Mouse (Mus musculus) embryo, embryonic 9.5 days (tissue): ENCODE data around the gene Mesp1.
A peak's percentile ranks its signal among the peaks of the same experiment; 100 is the strongest.
"Not testable (repeated sequence)": the region's sequence is repeated elsewhere in the genome, so short reads cannot be mapped to it uniquely, and the experiment has no call there.

Experiments
- DNase-seq: peaks from one replicate; pipeline ENCODE4 v3.0.0-alpha.2; 2017; ENCODE audit errors: extremely low spot score

The Mesp1 gene

DNA sequence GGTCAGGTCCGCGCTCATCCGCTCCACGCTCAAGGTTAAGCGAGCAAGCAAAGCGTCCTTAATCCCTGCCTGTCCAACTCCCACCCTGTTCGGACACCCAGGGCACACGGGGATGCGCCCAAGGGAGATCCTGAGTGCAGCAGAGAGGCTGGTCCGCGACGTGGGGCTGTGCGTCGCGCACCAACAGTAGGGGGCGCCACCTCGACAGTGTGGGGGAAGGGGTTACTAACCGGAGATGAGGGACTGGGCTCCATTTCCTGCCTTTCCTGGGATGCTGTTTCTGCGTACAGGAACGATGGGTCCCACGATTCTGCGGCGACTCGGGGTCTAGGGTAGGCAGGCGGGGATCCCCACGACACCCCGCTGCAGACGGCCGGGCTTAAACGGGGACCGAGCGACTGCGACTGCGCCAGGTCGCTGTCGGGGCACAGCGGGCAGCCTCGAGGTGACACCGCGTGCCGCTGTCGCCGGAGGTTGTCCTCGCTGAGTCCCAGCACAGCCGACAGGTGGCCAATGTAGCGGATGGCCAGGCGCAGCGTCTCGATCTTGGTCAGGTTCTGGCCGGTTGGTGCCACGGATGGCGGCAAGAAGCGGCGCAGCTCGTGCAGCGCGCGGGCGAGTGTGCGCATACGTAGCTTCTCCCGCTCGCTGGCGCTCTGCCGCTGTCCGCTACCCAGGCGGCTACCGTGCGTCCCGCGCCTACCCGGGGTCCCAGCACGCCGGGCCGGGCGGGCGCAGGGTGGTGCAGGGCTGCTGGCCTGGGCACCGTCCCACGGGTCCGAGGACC lies 760 bp downstream of the Mesp1 start:
- DNase-seq, result peak; percentile 55

- DNase-seq, result not testable (repeated sequence)
Observed at GRCm38 (mm10) chr7:79789812-79790211, 3.8 kb downstream of the Mesp1 start.

DNA sequence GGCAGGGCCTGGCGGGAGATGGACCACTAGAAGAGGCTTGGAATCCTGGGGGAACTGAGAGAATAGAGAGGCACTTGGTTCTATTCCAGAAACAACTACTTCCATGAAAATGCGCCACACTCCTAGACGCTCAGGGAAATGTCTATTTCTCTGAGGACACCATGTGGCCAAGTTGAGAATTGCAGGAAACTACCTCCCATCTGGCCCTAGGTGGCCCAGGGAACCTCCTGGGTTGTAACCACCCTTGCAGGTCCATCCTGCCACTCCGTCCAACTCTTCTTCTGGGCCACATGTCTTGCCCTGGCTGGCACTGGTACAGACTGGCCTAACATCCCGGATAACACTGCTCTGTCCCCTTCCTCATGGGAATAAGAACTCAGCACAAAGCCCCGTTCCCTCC lies 7.3 kb downstream of the Mesp1 start:
- DNase-seq, result peak; percentile 51

DNA sequence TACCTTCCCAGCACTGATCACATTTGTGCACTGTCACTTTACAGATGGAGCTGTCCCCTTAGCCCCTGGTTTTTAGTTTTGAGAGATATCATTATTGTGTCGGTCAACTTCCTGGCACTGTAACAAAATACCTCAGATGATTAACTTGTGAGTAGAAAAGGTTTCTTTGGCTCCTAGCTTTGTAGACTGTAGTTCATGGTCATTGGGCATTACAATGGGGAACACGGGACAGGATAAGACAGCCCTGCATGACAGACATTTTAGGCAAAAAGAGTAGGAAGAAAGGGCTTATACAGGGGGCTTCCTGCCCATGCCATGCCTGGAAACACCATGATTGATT lies 11.1 kb downstream of the Mesp1 start:
- DNase-seq, result no peak

GRCm38 (mm10) chr7:79781826-79782515 lies 11.6 kb downstream of the Mesp1 start:
- DNase-seq, result no peak

DNA sequence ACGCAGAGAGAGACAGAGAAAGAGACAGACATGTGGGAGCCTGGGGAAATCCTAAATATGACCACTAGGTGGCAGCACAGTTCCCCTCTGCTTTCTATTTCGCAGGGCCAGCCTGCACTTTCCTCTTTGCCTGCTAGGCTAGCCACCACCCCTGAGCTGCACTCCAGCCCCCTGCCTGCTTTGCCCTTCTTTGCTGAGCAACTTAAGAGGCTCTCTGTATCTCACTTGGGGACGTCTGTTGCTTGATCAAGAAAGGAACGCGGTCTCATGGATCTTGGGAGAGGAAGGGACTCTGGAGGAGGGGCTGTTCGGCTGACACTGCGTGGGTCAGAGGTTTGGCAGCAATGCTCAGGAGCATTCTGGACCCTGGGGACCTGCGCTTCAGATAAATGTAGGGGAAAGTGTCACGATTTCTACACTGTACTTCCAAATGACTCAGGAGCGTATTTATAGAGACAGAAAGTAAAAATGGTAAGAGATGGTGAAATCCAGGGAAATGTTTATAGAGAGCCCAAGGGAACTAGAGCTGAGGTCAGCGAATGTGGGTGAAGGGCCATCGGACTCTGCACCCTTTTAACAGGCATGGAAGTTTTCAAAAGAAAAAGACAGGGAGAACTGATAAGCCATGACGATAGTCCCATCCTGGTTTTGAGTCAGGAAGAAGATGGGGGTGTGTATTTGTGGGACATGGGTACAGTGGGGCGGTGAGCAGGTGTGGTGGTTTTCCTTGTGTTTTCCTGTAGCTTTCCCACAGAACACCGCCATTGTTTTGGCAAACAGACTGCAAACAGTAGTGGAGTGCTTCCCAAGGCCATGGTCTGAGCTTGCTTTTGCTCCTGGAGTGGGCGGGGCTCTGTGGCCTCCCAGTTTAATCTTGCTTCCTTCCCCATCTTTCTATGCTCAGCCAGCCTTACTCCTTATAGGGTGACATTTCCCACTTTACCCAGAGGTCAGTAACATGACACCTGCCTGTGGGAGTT lies 12.7 kb downstream of the Mesp1 start:
- peak; percentile 79 for DNase-seq

- no peak for DNase-seq
Observed at GRCm38 (mm10) chr7:79771561-79772512, 21.8 kb downstream of the Mesp1 start.

DNA sequence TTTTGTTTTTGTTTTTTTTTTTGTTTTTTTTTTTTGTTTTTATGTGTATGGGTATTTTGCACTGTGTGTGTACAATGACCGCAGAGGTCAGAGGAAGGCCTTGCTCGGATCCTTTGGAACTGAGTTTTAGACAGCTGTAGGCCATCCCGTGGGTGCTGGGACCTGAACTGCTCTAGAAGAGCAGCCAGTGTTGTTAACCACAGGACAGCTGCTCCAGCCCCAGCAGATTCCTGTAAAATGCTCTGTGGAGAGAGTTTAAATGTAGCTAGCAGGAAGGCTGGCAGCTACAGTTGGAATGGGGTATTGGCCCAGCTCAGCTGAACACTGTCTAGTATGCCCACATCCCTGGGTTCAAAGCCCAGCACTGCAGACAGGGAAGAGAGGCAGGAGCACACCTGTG lies 23.9 kb downstream of the Mesp1 start:
- no peak for DNase-seq

GRCm38 (mm10) chr7:79765991-79766390 lies 27.6 kb downstream of the Mesp1 start:
- DNase-seq, result no peak

DNA sequence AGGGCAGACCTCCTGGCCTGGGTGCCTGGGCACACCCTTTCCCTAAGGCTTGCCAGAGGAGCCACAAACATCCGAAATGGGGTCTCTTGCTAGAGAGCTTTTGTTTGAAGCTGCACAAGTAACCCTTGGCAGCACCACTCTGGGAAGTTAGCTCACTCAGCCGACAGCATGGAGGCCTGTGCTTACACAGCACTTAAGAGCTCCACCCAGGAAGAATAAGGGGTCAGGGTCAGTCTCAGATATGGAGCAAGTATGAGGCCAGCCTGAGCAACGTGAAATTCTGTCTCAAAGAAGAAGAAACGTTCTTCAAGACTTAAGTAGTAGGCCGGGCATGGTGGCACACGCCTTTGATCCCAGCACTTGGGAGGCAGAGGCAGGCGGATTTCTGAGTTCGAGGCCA lies 31.5 kb downstream of the Mesp1 start:
- no peak for DNase-seq

DNA sequence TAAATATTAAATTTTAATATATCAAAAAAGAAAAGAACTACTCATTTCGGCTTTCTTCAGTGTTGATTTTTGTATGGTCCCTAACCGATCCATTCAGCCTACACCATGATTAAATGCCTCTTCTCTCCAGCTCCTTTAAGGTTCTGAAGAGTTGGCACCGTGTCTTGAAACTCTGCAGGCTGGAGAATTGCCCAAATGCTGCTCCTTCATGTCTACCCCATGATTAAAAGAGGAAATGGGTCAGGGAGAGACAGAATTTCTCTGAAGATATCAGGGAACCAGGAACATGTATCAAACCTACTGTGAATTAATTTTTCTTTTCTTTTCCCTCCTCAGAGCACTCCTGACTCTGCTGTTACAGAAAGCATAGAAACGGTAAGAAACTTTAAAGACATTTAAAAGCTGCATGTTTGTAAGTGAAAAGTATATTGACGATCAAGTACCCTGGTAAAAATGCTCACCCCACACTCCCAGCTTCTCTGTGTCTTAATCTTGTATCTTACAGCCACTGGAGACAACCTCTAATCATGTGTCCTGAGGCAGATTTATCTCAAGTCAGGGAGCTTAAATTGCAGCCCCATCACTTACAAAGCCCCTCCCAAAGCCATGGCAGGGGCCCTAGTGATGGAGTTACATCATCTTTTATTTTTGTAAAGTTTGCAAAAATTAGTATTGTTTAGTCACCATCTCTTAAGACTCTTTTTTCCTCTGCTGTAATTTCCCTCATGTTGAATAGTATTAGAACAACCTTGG lies 32.3 kb downstream of the Mesp1 start:
- DNase-seq, result no peak

- DNase-seq, result no peak
Observed at GRCm38 (mm10) chr7:79759766-79760165, 33.8 kb downstream of the Mesp1 start.

GRCm38 (mm10) chr7:79758176-79758575 lies 35.4 kb downstream of the Mesp1 start:
- no peak for DNase-seq

GRCm38 (mm10) chr7:79756334-79756733 lies 37.3 kb downstream of the Mesp1 start:
- DNase-seq, result no peak

DNA sequence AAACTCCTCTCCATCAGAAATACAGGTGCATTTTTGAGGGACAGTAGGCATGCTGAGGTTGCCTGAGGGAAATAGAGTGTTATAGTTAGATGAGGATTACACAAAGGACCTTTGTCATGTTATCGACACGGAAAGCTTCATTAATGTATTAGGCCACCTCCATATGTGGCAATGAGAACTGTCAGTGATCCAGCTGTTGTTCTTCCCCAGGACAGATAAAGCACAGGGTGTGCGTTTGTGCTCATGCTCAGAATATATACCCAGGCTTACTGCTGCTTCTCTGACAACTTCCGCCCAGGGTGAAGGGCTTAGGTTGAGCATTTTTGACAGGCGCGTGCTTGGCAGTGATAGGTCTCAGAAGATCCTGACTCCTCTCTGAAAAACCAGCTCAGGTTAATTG lies 44.1 kb downstream of the Mesp1 start:
- no peak for DNase-seq

GRCm38 (mm10) chr7:79747659-79748058 lies 45.9 kb downstream of the Mesp1 start:
- DNase-seq, result no peak

- DNase-seq, result no peak
Observed at GRCm38 (mm10) chr7:79744585-79744984, 49.0 kb downstream of the Mesp1 start.

GRCm38 (mm10) chr7:79744051-79744450 lies 49.5 kb downstream of the Mesp1 start:
- no peak for DNase-seq

GRCm38 (mm10) chr7:79742659-79743536 lies 50.7 kb downstream of the Mesp1 start, which contains the start of the genes Pex11a and Wdr93:
Pex11a (minus strand) TSS chr7:79743131.
Wdr93 (plus strand) TSS chr7:79743163.
- DNase-seq, result peak; percentile 79
